ENCODE assay signal across 10 mouse cellular contexts in genomic region chr1:51584925-51585424, GRCm38 (mm10).
A peak's percentile ranks its signal among the peaks of the same experiment; 100 is the strongest.
DNase-seq lines count a peak whose midpoint lies in the region; ATAC-seq lines count a peak whose summit lies in the region.
"Had no signal": no experiment of that assay in that cellular context is flagged by ENCODE, and none has a peak within 500 bp of the region (broad histone marks: within the 10 kb centered on the region; RNA-seq: fewer than 3 reads in every experiment).

No protein-coding gene starts in this region.

- no peak overlapping the region for H3K9ac ChIP-seq in heart, embryonic 12.5 days
- no peak overlapping the region for H3K9ac ChIP-seq in liver, embryonic 12.5 days
- H3K9ac ChIP-seq: embryonic facial prominence, embryonic 13.5 days; heart, embryonic 13.5 days had no signal

- no peak overlapping the region for H3K4me3 ChIP-seq in heart, embryonic 12.5 days
- no peak overlapping the region for H3K4me3 ChIP-seq in liver, embryonic 12.5 days
- H3K4me3 ChIP-seq: embryonic facial prominence, embryonic 13.5 days; heart, embryonic 13.5 days had no signal

- H3K36me3 ChIP-seq in heart, embryonic 12.5 days = no peaks in the 10 kb centered on the region
- H3K36me3 ChIP-seq in liver, embryonic 12.5 days = no peaks in the 10 kb centered on the region
- H3K36me3 ChIP-seq: embryonic facial prominence, embryonic 13.5 days; heart, embryonic 13.5 days had no signal

- 0 out of 2 replicates have a peak, but pooled peaks have one; percentile 18 for ATAC-seq in heart, embryonic 12.5 days (ENCODE audit: insufficient number of reproducible peaks, low FRiP score)
- ATAC-seq in CD4-positive, CD25-positive, alpha-beta regulatory T cell, adult 4 months = peak; percentile 94
- peak; percentile 66; the same call in 1 of the 2 replicates for ATAC-seq in liver, embryonic 12.5 days

- H3K4me1 ChIP-seq in heart, embryonic 12.5 days (replicated peaks) = no peaks in the 10 kb centered on the region; the same call in 1 of the 2 replicates
- peaks cover 22% of the 10 kb centered on the region for H3K4me1 ChIP-seq in liver, embryonic 12.5 days

- H3K4me2 ChIP-seq in heart, embryonic 12.5 days = no peak overlapping the region
- no peak overlapping the region for H3K4me2 ChIP-seq in liver, embryonic 12.5 days
- H3K4me2 ChIP-seq: embryonic facial prominence, embryonic 13.5 days; heart, embryonic 13.5 days had no signal

- H3K27ac ChIP-seq in heart, embryonic 12.5 days (ENCODE audit: poor library complexity, severe bottlenecking) = no peak overlapping the region
- peak overlapping the region; percentile 10; the same call in 1 of the 2 replicates for H3K27ac ChIP-seq in liver, embryonic 12.5 days
- H3K27ac ChIP-seq: embryonic facial prominence, embryonic 13.5 days; heart, embryonic 13.5 days had no signal

- WGBS in heart, embryonic 12.5 days = 24% methylated on average over 3 of the region's 3 CpGs
- WGBS in liver, embryonic 12.5 days (ENCODE audit: insufficient replicate concordance) = 11% methylated on average over 3 of the region's 3 CpGs

- no peaks in the 10 kb centered on the region for H3K27me3 ChIP-seq in heart, embryonic 12.5 days (replicated peaks)
- 0 out of 2 replicates have a peak, but pooled peaks cover 3% of the 10 kb centered on the region for H3K27me3 ChIP-seq in liver, embryonic 12.5 days (replicated peaks)
- H3K27me3 ChIP-seq: embryonic facial prominence, embryonic 13.5 days; heart, embryonic 13.5 days had no signal

- no peak for DNase-seq in heart, adult 8-10 months (ENCODE audit: low spot score)
- DNase-seq in spleen, postnatal 4 days (ENCODE audit: low spot score in 2 of 2) = peak; percentile 21 to 58
- DNase-seq in neural tube, embryonic 10.5 days (ENCODE audit: extremely low spot score, low spot score) = no peak
- DNase-seq in ovary, postnatal 36 days (ENCODE audit: low spot score) = no peak
- DNase-seq in urinary bladder, postnatal 10 days (ENCODE audit: low spot score) = no peak

- no peaks in the 10 kb centered on the region for H3K9me3 ChIP-seq in heart, embryonic 12.5 days (replicated peaks)
- no peaks in the 10 kb centered on the region for H3K9me3 ChIP-seq in liver, embryonic 12.5 days (replicated peaks)
- H3K9me3 ChIP-seq: embryonic facial prominence, embryonic 13.5 days; heart, embryonic 13.5 days had no signal

Comparison
In these comparisons a context has a peak if more than half of its experiments do, and no peak if none do; other contexts are left out.
1. ATAC-seq: peak in every context shown above with its lines; median percentile 94 in CD4-positive, CD25-positive, alpha-beta regulatory T cell, adult 4 months; 66 in liver, embryonic 12.5 days; 18 in heart, embryonic 12.5 days.
2. DNase-seq: peak in spleen, postnatal 4 days (2 of 2); none in heart, adult 8-10 months (single experiment), neural tube, embryonic 10.5 days (single experiment), ovary, postnatal 36 days (single experiment) and urinary bladder, postnatal 10 days (single experiment).